Mouse (Mus musculus) adrenal gland, adult 8-10 months (tissue): Measurements from ENCODE around the gene Nbl1. TPM values are rescaled to one million over a fixed set of nuclear protein-coding genes. Genes with fewer than 3 reads are reported as not detected.
A peak's percentile ranks its signal among the peaks of the same experiment; 100 is the strongest.

Experiments
- DNase-seq: peaks from one replicate; pipeline ENCODE4 v3.0.0; 2022
- total RNA-seq, 4 experiments: library from RNA; stranded (reverse); gene quantifications; 2 replicates each; pipeline ENCODE4 v1.2.4; 2022

Gene Nbl1
- total RNA-seq, 4 experiments from 2014 or later = 55.4 to 73.9 (median 64.2) TPM

DNA sequence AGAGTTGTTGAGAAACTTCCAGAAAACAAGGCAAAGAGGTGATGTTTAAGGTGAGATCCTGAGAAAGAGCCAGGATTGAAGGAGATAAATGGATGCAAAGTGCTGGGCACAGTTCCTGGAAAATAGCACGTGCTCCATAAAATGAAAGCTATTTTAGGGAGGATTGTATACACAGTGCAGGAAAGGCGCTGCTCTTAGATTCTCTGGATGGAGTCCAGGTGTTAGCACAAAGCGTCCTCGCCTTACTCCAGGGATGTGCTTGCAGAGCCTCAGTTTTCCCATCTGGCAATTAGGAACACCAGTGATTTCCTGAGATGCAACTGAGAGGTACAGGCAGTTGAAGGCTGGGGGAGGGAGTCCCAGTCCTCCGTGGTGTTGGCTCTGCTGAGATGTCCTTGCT is 3.4 kb upstream of the Nbl1 start:
- DNase-seq = no peak

DNA sequence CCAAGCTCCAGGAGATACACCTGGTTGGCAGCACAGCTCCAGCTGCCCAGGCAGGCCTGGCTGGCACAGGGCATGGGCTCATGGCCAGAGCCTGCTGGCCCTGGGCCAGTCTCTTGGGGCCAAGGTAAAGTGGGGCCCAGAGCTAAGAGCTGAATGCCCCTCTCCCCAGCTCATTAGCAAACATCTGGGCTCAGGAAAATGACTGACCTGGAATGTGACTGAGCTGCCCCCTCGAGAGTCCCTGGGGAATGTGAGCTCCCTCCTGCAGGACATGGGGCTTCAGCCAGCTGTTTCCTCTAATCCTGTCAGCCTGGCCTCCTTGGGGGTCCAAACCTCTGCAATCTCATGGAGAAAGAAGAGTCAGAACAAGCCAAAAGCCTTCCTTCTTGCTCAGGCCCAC is 2.6 kb upstream of the Nbl1 start:
- no peak for DNase-seq

- no peak for DNase-seq
Measured at GRCm38 (mm10) chr4:139093196-139093530, 370 bp upstream of the Nbl1 start.

DNA sequence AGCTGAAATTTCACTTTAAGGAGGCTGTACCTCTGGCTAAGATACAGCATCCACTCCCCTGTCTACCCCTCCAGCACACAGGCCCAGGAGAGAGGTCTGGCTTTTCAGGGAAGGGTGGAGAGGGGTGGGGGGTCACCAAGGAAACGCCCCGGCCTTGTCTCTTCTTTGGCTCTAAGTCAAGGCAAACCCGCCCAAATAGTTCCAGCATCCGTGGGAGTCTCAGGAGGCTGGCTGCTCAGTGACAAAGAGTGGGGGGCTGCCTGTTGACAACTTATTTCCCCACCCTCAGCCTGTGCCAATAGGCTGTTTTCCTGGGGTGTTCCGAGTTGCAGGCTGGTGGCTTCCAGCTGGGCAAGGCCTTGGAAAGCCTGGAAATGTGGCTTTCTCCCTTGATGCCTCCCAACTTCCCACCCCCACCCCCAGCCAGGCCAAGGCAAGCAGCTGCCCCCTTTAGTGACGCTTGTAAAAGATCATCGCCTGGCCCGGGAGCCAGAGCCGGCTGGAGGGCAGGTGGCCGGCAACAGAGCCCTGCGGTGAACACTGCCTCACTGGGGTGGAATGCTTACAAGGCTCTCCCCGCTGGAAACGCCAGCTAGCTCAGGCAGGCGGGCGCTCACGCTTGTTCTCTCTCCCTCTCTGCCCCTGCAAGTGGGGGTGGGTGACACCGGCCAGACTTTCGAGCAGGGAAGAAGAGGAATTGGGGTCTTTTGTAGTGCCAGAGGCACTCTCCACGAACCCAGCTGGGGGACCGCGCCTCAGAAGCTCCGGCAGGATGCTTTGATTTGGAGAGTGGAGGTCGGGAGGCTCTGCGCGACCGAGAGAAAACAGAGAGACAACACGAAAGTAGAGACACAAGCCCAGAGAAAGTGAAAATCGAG is 1.1 kb downstream of the Nbl1 start:
- DNase-seq = no peak

DNA sequence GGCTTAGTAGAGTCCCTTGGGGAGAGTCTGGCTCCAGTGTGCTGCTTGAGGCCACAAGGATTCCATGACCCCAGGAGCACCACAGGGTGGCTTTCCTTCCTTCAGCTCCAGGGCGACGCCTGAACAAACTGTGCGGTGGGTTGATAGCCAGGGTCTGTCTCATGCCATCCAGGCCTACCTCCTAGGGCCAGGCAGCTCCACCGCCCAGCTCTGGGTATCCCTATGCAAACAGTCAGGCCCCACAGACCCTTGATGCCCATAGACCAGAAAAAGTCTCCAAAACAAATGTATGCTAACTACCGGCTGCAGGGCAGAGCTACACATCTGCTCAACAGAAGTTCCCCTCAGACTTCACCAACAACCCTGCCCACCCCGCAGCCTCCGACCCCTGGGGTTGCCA is 1.7 kb downstream of the Nbl1 start:
- no peak for DNase-seq

- DNase-seq = no peak
Measured at GRCm38 (mm10) chr4:139090303-139090940, 2.4 kb downstream of the Nbl1 start.

DNA sequence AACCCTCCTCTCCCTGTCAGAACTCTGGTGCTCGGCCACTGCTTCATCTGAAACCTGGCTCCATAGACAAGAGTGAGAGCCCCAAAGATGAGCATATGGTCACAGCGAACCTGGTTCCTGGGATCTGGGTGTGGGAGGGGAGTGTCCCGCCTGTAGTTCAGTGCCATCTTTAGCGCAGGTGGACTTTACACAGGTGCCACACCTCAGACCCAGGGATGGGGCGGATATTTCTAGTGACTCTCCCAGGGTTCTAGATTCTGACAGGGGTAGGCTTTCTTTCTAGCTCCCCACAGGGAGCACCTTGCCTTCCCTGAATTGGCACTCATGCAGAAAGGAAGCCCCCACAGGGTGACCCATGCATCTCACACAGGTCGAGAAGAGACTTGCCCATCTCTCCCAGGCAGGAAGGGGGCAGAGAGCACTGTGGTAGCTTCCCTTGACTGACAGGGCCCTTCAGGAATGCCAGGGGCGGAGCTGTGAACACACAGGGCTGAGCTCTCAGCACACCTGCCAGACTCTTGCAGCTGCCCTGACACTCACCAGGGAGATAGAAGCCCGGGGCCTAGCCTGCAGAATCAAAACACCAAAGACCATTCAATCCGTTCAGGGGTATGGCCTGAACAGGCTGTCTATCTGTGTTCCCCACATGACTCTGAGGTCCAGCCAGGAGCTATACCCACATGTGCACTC is 3.7 kb downstream of the Nbl1 start:
- DNase-seq = no peak

- no peak for DNase-seq
Measured at GRCm38 (mm10) chr4:139086984-139087383, 5.8 kb downstream of the Nbl1 start.

DNA sequence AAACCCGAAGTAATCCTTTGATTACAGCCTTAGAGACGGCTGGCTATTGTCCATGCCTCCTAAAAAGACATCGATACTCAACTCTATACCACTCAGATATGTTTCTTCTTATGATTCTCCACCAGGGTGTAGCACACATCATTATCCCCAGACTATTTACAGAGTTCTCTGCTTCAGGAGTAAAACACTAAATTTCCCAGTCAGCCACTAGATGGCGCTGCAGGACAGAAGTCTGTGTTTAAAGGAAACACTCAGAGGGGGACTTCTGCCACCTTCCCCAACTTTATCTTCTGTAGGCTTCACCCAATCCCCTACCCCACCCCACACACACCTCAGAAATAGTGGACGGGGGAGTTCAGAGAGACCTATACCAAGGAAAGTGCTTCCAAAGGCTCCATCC is 6.8 kb downstream of the Nbl1 start:
- peak; percentile 66 for DNase-seq

GRCm38 (mm10) chr4:139085337-139085736 is 7.5 kb downstream of the Nbl1 start:
- DNase-seq = no peak

GRCm38 (mm10) chr4:139082790-139083564 is 9.8 kb downstream of the Nbl1 start:
- no peak for DNase-seq

DNA sequence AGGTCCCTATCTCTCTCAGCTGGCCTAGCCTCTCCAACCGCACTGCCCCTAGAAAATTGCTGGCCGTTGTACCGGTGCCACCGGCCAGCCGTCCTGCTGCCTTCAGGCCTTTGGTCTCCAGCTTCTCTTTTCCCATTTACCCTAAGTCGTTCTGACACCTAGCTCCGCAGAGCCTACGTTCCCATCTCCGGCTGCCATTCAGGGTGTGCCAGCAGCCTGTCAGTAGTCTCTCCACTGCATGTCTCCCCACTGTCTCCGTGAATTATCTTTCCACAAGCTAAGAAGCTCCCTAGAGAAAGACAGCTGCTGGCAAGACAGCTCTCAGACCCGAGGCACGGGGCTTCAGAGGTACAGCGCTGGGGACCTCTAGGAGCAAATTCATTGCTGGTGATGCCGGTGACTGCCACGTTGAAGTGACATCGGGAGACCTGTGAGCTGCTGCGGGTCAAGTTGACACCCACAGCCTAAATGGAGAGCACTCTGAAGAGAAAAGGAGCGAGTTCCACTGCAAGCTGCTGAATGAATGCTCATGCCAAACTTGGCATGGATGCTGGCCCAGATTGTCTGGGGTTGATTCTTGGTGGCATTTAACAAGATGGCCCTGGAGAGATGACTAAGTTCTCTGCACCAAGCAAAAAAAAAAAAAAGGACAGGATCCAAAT is 11.4 kb downstream of the Nbl1 start:
- peak; percentile 44 for DNase-seq

- no peak for DNase-seq
Measured at GRCm38 (mm10) chr4:139080259-139080658, 12.5 kb downstream of the Nbl1 start.

- no peak for DNase-seq
Measured at GRCm38 (mm10) chr4:139079439-139079838, 13.4 kb downstream of the Nbl1 start.

DNA sequence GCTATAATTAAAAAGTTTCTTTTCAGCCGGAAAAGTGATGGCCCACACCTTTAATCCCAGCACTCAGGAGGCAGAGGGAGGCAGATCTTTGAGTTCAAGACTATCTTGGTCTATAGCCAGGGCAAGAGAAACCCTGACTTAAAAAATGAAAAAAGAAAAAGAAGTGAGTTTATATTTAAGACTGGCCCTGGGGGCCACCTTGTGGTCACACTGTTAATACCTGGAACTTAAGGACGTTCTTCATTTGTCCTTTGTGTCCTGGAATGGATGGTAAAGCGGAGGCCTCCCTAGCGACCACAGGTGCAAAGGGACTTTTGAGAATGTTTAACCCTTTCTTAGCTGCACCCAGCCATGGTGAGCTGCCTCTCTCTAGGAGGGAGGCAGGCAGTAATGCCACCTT is 14.1 kb downstream of the Nbl1 start:
- DNase-seq = no peak

DNA sequence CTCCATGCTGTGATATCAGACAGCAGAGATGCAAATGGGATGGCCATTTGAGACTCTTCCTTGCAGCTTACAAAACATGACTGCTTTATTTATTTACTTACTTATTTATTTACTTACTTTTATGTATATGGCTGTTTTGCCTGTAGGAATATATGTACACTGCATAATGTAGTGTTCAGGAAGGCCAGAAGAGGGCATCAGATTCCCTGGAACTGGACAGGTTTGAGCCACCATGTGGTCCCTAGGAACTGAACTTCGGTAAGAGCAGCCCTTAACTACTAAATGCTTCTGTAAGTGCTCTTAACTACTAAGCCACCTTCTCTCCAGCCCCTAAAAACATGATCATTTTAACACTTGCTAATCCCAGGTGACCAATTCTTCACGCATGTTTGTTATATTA is 14.5 kb downstream of the Nbl1 start:
- no peak for DNase-seq

GRCm38 (mm10) chr4:139075915-139076314 is 16.9 kb downstream of the Nbl1 start:
- DNase-seq = no peak

- no peak for DNase-seq
Measured at GRCm38 (mm10) chr4:139075041-139075711, 17.6 kb downstream of the Nbl1 start, which contains the start of gene Htr6. Gene Htr6, minus strand, starts transcription at chr4:139075570.

- no peak for DNase-seq
Measured at GRCm38 (mm10) chr4:139074060-139074459, 18.7 kb downstream of the Nbl1 start.

DNA sequence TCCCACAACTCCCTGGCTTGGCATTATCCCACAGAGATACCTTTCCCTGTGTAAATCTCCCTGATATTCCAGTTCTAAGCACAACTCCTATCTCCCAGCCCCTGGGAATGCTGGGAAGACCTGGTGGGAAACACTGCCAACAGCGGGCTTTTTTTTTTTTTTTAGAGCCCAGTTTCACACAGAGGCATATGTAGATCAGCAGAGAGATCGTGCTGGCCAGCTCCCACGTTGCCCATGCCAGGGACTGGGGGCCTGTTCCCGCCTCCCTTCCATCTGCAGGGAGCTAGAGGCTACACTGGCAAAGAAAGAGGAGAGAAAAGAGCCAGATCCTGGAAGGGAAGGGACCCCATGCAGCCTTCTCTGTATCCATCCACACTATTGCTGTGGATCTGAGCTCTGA is 24.5 kb downstream of the Nbl1 start:
- no peak for DNase-seq

DNA sequence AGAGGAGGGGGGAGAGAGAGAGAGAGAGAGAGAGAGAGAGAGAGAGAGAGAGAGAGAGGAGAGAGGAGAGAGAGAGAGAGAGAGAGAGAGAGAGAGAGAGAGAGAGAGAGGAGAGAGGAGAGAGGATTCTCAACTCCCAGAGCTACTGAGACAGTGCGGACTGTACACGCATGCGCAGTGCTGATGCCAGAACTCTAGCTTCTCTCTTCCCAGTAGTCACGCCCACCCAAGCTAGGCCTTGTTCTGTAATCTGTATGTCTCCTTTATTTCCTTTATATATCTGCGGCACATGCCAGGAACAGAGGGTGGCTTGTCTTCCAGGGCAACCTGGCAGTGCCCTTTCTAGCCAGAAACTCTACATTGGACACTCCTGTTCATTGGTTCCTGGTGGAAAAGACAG is 28.0 kb downstream of the Nbl1 start:
- no peak for DNase-seq

GRCm38 (mm10) chr4:139059569-139059968 is 33.2 kb downstream of the Nbl1 start:
- DNase-seq = no peak
